Mouse (Mus musculus): ENCODE results near the gene Srms.
A peak's percentile ranks its signal among the peaks of the same experiment; 100 is the strongest.

Gene Srms

DNA sequence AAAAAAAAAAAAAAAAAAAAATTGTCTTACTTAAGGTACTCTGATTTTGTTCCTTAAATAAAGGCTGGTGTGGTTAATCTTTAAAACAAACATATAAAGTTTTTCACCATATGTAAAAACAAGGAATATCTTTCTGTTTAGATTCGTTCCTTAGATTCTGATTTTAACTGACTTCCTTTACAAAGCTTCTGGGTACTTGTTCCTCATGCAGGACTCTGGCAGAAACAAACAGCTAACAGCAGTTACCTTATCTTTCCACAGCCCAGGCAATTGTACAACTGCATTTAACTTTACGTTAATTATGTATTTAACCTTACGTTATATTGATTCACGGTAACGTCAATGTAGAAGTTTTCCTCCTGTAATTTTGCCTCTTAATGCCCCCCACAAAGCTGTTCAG, 46.5 kb downstream of the Srms start:
- DNase-seq (ENCODE audit: low read depth, low spot score): no peak

- DNase-seq (ENCODE audit: low read depth, low spot score): no peak
Measured at GRCm38 (mm10) chr2:181160821-181161220, 52.2 kb downstream of the Srms start.

- peak; percentile 12 for DNase-seq (ENCODE audit: low read depth, low spot score)
Measured at GRCm38 (mm10) chr2:181159771-181160170, 53.2 kb downstream of the Srms start.

- DNase-seq (ENCODE audit: low read depth, low spot score): no peak
Measured at GRCm38 (mm10) chr2:181159091-181159514, 53.9 kb downstream of the Srms start.

DNA sequence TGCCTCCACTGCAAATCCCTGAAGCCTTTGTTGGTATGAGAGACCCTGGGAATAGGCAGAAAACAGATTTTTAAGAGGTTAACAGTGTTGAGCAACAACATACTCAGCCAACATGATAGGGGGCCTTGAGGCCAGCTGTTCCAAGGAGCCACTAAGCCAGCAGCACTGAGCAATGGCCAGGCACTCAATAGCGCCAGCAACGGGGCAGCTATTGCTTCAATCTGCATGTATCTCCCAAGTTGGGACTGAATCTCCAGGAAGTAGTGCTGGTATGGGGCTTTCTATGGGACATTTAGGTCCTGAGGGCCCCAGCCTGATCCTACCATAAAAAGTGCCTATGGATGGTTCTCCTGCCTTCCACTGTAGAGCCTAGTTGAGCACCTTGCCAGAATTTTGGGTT, 54.5 kb downstream of the Srms start:
- DNase-seq (ENCODE audit: low read depth, low spot score): no peak

GRCm38 (mm10) chr2:181157716-181158302, 55.2 kb downstream of the Srms start:
- no peak for DNase-seq (ENCODE audit: low read depth, low spot score)

GRCm38 (mm10) chr2:181157180-181157579, 55.8 kb downstream of the Srms start:
- DNase-seq (ENCODE audit: low read depth, low spot score): no peak

DNA sequence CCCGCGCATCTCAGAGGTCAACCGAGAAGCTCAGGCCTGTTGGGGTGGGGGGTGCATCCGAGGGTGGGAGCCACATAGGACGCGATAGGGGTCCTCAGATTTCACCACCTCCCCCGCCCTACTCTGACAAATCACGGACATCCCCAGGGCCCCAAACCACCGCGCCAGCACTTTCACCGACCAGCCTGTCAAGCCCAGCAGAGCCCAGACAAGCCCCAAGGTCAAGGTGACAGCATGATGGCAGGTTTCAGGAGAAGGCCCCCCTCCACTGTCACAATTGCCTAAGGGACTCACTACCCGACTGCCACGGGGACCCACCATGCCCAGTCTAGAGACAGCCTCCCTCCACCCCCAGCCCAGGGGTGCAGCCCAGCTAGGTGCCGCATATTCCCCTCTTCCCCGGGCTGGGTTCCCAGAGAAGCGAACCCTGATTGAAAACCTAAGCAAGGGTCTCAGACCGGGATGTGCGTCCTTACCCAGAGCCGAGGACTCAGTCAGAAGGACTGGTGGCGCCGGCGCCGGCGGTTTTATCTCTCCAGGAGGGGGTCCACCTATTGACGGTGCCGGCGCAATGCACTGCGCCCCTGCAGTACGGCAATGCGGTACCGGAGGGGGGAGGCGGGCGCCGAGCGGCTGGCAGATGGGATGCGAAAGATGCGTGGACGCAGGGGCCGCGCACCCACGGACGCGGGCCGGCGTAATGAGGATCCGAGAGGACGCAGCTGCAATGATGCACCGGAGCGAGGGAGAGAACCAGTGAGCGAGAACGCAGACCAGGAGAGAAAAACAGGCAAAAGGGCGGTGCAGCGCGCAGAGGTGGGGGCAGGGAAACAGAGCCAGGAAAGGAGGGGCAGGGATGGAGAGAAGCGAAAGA, 56.5 kb downstream of the Srms start, which contains the start of gene Eef1a2:
TSS of gene Eef1a2 (minus strand) at position 767 of the 874 bp plus-strand sequence.
- DNase-seq (ENCODE audit: low read depth, low spot score): no peak

GRCm38 (mm10) chr2:181155801-181156200, 57.2 kb downstream of the Srms start:
- DNase-seq (ENCODE audit: low read depth, low spot score): no peak
